Mouse (Mus musculus) olfactory bulb, adult 2 months (tissue): ENCODE results near the gene Pax8. TPM values are rescaled to one million over a fixed set of nuclear protein-coding genes. Genes with fewer than 3 reads are reported as not detected.

Experiments
- H3K27ac ChIP-seq: fragments of 200-500 bp; 2 replicates; pipeline ENCODE4 v1.5.1; 2012; ENCODE audit warnings: low read depth, low read length; ENCODE audit not compliant: insufficient read depth
- H3K4me1 ChIP-seq: fragments of 200-500 bp; 2 replicates; pipeline ENCODE4 v1.6.1; 2012; ENCODE audit warnings: low read length; ENCODE audit not compliant: control insufficient read depth, insufficient read depth
- H3K4me3 ChIP-seq: fragments of 200-500 bp; 2 replicates; pipeline ENCODE4 v1.5.1; 2012; ENCODE audit warnings: mild to moderate bottlenecking, low read depth, low read length, moderate library complexity; ENCODE audit not compliant: insufficient read depth
- CTCF ChIP-seq: fragments of 200-500 bp; IDR thresholded peaks from 2 replicates; pipeline ENCODE4 v1.5.1; 2012; ENCODE audit warnings: low read depth, mild to moderate bottlenecking, low read length, moderate library complexity; ENCODE audit not compliant: insufficient read depth
- POLR2A ChIP-seq: fragments of 200-500 bp; IDR thresholded peaks from 2 replicates; pipeline ENCODE4 v1.6.1; 2012; ENCODE audit warnings: mild to moderate bottlenecking, low read depth, low read length, moderate library complexity; ENCODE audit not compliant: insufficient read depth
- WGBS: fragments of 180-500 bp; shearing (Covaris S2); methylation state at CpG from one replicate; pipeline ENCODE4 v1.1.7; 2018; 5-methylcytosine and 5-hydroxymethylcytosine counted together
- polyA plus RNA-seq: library from polyadenylated mRNA; stranded (reverse); fragments of >200 nt; gene quantifications from 2 replicates; pipeline ENCODE4 v1.2.4, GENCODE M21; 2012; ENCODE audit warnings: low replicate concordance; ENCODE audit not compliant: missing spikeins, insufficient read depth, insufficient read length

Pax8 gene
- polyA plus RNA-seq, 1 experiment, result not detected

- 83% methylated on average over 5 of the region's 5 CpGs for WGBS
- H3K4me3 ChIP-seq, result no peak overlapping the region
- no peaks in the 10 kb centered on the region for H3K4me1 ChIP-seq
- no peak overlapping the region for H3K27ac ChIP-seq
- TF ChIP-seq CTCF, result no peak
- no peak for TF ChIP-seq POLR2A
Measured at GRCm38 (mm10) chr2:24453206-24453605, 22.2 kb downstream of the Pax8 start.

DNA sequence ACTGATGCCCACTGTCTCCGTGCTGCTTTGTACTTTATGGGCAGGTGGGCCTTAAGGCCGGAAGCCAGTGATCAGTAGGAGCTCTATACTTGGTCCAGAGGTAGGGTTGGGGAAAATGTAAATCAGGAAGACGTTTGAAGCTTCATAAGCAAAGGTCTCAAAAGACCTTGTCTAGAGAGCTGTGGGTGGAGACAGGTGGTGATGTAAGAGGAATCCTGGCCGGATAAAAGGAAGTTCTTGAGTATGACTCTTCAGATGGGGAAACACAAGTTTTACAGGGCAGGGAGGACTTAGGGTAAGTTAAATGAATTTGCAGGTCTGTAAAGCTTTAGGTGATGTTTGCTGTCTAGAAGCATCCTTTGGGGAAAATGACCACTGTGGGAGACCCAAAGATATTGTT is 26.3 kb downstream of the Pax8 start:
- Histone ChIP-seq H3K4me1 (no peaks in the 10 kb centered on the region), H3K4me3 (no peak overlapping the region), H3K27ac (no peak overlapping the region)
- TF ChIP-seq POLR2A (no peak), CTCF (no peak)
- 84% methylated on average over 4 of the region's 4 CpGs for WGBS

DNA sequence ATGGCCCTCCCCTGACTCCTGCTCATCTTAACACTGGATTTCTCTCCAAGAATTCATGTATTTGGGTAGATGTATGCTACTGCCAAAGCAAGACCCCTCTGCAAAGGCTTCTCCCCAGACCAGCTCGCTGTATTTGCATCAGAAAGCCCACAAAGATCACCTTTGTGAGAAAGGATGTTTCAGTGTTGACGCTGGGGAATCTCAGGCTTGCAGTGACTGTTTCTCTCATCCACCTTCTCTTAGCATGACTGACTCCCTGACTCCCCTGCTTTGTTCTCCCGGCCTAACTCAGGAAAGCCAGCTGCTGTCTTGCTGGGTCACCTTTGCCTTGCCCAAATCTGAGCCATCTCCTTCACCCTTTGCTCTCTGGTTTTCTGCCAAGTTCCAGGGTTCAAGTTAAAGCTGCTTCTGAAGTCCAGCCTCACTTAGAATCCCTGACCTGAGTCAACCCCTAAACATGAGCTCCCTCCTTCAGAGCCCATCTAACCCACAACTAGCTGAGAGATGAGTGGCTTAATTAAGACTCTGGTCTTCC is 32.1 kb downstream of the Pax8 start:
- 71% methylated on average over 3 of the region's 3 CpGs for WGBS
- no peak overlapping the region for H3K27ac ChIP-seq
- TF ChIP-seq CTCF (no peak), POLR2A (no peak)
- no peak overlapping the region for H3K4me3 ChIP-seq
- no peaks in the 10 kb centered on the region; the same call in 1 of the 2 replicates for H3K4me1 ChIP-seq

- H3K4me3 ChIP-seq, result no peak overlapping the region
- H3K4me1 ChIP-seq, result no peaks in the 10 kb centered on the region; the same call in 1 of the 2 replicates
- no peak for TF ChIP-seq POLR2A
- no peak for TF ChIP-seq CTCF
- H3K27ac ChIP-seq, result no peak overlapping the region
- 37% methylated on average over 4 of the region's 4 CpGs for WGBS
Measured at GRCm38 (mm10) chr2:24442303-24442925, 33.0 kb downstream of the Pax8 start.

GRCm38 (mm10) chr2:24441899-24442298 is 33.5 kb downstream of the Pax8 start:
- H3K27ac ChIP-seq, result no peak overlapping the region
- TF ChIP-seq POLR2A, result no peak
- no peak for TF ChIP-seq CTCF
- H3K4me3 ChIP-seq, result no peak overlapping the region
- no peaks in the 10 kb centered on the region; the same call in 1 of the 2 replicates for H3K4me1 ChIP-seq

- 80% methylated on average over 2 of the region's 2 CpGs for WGBS
- Histone ChIP-seq H3K4me1 (no peaks in the 10 kb centered on the region; the same call in 1 of the 2 replicates), H3K4me3 (no peak overlapping the region), H3K27ac (no peak overlapping the region)
- TF ChIP-seq CTCF (no peak), POLR2A (no peak)
Measured at GRCm38 (mm10) chr2:24440056-24440455, 35.3 kb downstream of the Pax8 start.

DNA sequence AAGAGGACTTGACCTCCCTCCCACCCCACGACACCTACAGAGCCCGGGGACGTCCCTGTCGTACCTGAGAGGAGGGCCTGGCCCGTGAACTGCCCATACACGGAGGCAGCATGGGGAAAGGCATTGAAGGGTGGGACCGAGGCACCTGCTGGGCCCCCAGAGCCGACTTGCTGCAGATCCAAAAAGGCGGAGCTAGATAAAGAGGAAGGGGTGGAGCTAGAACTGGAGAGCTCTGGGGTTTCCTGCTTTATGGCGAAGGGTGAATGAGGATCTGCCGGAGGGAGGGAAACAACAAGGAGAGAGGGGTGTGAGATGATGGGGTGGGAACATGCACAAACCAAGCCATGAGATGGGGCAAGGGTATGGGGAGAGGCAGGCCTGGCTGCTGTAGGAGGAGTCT is 39.7 kb downstream of the Pax8 start:
- Histone ChIP-seq H3K4me3 (no peak overlapping the region), H3K27ac (no peak overlapping the region), H3K4me1 (no peaks in the 10 kb centered on the region)
- TF ChIP-seq POLR2A (no peak), CTCF (no peak)
- WGBS, result 84% methylated on average over 11 of the region's 11 CpGs

DNA sequence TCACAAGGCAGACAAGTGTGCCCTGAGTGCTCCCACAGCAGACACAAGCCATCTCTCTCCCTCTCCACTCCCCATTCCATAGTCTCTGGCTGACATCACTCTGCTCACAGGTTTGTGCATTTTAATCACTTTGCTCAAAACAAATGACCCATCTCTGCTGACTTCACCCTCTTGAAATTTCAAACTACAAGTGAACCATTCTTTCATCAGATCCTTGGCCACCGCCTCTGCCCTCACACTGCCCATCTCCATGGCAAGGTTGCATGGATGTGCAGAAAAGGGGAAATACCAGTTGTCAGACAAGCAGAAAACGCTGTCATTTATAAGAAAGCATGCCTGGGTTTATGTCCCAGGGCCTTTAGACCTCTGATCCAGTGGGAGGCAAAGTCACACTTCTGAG is 40.7 kb downstream of the Pax8 start:
- Histone ChIP-seq H3K27ac (no peak overlapping the region), H3K4me1 (no peaks in the 10 kb centered on the region), H3K4me3 (no peak overlapping the region)
- TF ChIP-seq CTCF (no peak), POLR2A (no peak)
- 86% methylated on average over 2 of the region's 2 CpGs for WGBS

GRCm38 (mm10) chr2:24429806-24430205 is 45.6 kb downstream of the Pax8 start:
- H3K4me3 ChIP-seq, result no peak overlapping the region
- H3K4me1 ChIP-seq, result peaks cover 2% of the 10 kb centered on the region; the same call in 1 of the 2 replicates
- no peak for TF ChIP-seq POLR2A
- no peak for TF ChIP-seq CTCF
- H3K27ac ChIP-seq, result no peak overlapping the region
- WGBS, result 94% methylated on average over 4 of the region's 4 CpGs
